Mouse (Mus musculus) frontal cortex, postnatal 14 days (tissue): Measurements from ENCODE around the gene Lpgat1.
A peak's percentile ranks its signal among the peaks of the same experiment; 100 is the strongest.

Experiments used
- DNase-seq, 2 experiments: peaks; one replicate each; pipeline ENCODE4 v3.0.0; 2022; ENCODE audit warnings: low spot score in 2 of 2

The Lpgat1 gene

DNA sequence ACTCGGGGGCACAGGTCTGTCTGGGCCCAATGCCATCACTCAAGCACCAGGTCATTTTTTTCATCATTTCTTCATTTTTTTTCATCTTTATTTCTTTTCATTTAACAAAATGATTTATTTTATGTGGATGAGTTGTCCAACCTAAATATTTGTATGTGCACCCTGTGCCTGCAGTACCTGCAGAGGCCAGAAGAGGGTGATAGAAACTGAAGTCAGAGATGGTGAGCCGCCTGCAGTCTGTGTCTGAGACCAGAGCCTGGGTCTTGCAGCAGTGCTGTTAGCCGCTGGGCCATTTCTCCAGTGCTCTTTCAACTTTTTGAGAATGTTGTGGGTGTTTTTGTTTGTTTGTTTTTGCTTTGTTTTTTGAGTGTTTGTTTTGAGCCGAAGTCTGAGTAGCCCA, 89.1 kb downstream of the Lpgat1 start:
- DNase-seq, result no peak

- DNase-seq, result no peak
Measured at GRCm38 (mm10) chr1:191807979-191808378, 90.3 kb downstream of the Lpgat1 start.

DNA sequence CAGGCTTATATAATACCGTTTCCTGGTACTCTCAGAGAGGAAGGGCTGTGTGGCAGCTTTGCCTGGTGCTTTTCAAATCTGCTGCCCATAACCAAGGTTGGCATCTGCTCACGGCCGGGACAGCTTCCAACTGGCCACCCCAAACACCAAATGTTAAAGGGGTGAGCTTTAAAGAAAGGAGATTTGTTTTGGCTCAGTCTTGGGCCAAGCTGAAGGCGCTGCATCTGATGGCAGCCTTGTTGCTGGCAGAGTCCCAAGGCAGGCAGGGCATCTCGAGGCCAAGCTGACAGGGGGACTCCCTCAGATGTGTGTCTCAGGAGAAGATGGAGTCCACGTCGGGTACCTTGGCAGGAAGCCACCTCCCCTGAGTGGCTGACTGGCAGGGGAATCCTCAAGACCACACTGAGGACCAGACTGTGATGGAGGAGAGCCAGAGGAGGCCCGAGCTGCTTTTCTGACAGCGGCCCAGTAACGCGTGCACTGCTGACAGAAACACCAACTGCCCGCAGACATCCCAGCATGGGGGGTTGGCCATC, 91.1 kb downstream of the Lpgat1 start:
- peak; percentile 47 to 59 for DNase-seq

GRCm38 (mm10) chr1:191811774-191812173, 94.1 kb downstream of the Lpgat1 start:
- no peak for DNase-seq

DNA sequence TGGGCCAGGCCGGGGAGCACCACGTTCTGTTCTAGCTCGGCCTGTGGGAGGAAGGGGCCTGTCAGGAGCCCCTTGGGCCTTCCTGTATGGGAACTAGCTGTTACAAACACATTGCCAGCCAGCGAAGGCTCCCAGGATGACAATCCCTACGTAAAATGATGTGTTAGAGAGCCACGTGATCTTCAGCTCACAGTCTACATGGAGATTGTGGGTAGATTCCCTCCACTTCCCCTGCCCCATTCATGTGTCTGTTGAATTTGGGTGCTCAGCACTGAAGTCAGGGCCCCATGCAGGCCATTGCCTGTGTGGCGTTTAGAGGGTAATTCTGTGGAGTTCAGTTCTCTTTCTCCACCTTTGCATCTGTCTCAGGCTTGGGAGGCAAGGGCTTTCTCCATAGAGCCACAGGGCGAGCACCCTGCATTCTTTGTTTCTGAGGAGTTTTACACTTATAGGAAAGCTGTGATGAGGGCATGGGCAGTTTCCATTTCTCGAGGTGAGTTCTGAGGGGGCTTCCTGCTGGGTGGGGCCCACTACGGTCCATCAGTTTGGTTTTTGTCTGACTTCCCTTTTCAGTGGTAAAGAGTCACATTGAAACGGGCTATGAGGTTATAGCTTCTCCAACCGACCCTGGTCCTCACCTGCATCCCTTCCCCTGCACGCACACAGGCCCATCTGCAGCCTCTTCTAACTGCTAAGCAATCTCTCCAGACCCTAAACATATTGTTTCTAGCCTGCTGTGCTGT, 95.5 kb downstream of the Lpgat1 start:
- DNase-seq, result no peak

DNA sequence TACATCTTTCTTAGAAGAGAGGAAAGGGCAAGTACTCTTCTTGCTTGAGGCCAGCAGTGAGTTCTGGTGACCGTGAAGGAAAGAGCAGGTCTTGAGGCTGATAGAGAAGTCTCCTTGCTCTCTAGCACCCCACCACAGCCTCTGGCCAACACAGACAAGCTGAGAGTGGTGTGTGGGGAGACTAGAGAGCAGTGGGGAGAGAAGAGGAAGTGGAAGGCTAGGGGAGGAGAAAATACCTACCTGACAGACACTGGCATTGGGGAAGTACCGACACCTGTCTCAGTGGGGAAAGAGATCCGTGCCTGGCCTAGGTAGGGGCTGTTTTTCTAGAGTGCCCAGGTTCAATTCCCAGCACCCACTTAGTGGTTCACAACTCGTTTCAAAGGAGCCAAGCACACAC, 96.6 kb downstream of the Lpgat1 start:
- no peak for DNase-seq

DNA sequence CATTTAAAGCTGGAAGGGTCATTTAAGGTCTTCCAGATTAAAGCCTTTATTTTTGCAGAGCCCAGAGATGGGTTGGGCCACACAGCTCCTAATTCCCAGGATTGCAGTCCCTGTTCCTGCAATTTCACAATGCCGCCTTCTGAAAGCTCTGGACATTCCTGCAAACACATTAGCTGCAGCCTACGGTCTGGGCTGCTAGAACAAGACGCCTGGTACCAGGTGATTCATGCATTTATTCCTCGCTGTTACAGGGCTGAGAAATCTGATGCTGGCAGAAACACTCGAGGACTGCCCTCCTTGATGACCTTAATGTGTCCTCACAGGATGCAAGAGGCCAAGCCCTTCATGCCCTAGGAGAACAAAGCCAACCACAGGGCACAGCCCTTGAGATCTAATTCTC, 97.3 kb downstream of the Lpgat1 start:
- no peak for DNase-seq

DNA sequence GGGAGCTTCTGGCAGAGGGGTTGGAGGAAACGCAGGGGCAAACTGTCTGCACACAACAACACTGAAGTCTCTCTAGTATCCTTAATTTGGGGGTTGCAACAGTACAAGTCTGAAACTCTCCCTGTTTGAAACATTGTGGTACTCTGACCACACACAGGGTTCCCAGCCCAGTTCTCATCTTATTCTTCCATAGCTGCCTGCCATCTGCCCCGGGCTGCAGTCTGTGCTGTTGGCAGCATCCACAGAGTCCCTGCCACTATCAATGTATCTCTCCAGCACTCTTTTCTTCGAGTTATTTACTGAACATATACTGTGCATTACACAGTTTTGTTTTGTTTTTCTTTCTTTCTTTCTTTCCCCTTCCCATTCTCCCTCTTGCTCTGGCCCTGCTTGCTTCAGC, 99.0 kb downstream of the Lpgat1 start:
- DNase-seq, result no peak

DNA sequence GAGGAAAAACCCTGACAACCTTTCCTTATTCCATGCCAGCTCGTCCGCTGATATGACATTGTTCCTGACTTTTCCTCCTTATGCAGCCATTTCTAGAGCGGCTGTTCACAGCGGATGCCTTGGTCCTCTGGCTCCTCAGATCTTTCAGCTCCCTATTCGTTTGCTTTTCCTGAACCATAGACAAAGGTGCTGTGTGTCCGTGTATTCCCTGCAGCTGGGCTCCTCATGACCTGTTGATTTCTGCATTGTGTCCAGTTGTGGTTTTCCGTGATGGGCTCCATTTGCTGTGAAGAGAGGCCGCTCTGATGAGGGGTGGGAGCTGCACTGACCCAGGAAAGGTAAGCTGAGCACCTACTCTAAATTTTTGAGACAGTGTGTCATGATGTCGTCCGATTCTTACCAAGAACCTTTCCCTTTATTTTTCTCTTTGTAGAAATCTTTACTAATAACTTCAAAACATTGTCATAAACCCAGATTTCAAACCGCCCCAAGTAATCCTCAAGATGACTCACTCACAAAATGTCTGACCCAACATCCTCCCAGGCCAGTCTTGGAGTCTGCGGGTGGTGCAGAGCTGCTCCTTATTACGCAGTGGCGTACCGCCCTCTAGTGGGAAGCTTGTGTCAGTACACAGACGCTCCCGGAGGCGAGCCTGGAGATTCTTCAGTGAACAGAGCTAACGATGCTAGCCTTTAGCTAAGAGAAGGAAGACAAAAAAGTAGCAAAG, 99.9 kb downstream of the Lpgat1 start:
- DNase-seq, result peak; percentile 79 to 89

- no peak for DNase-seq
Measured at GRCm38 (mm10) chr1:191818145-191818631, 100.6 kb downstream of the Lpgat1 start.

GRCm38 (mm10) chr1:191819026-191819425, 101.4 kb downstream of the Lpgat1 start:
- no peak for DNase-seq

DNA sequence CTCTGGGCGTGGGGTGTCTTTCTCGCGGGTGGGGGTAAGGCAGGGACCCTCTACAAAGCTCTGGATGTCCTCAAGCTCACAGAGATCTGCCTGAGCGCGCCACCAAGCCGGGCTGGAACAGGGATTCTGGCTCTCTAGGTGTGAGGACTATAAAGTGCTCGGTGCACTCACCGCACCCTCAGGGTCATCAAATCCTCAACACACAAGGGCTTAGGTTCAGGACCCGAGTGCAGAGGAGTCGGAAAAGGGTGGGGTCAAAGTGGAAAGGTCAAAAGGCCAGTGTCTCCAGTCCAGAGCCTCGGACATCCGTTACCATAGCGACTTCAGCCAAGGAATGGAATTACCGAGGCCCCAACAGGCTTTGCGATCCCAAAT, 103.3 kb downstream of the Lpgat1 start:
- no peak for DNase-seq

GRCm38 (mm10) chr1:191821326-191822091, 103.9 kb downstream of the Lpgat1 start, which contains the start of gene Nek2:
TSS of gene Nek2 (plus strand) at chr1:191821444.
- peak; percentile 96 to 97 for DNase-seq

- DNase-seq, result no peak
Measured at GRCm38 (mm10) chr1:191829124-191829523, 111.5 kb downstream of the Lpgat1 start.

- DNase-seq, result no peak
Measured at GRCm38 (mm10) chr1:191833396-191833795, 115.8 kb downstream of the Lpgat1 start.
